Mouse (Mus musculus) liver, embryonic 15.5 days (tissue): ENCODE data around the gene Wnk1. TPM values are rescaled to one million over a fixed set of nuclear protein-coding genes. Genes with fewer than 3 reads are reported as not detected.

Experiments
- ATAC-seq: fragments of 200-750 bp; cut with Nextera tagmentation; 2 replicates; pipeline ENCODE4 v1.8.0; 2017; ENCODE audit warnings: moderate number of reproducible peaks, mild to moderate bottlenecking, moderate library complexity; ENCODE audit not compliant: insufficient read depth
- H3K27ac ChIP-seq: fragments of 300-500 bp; sonication (generic); replicated peaks from 2 replicates; pipeline ENCODE4 v1.5.1; 2015; ENCODE audit warnings: mild to moderate bottlenecking, inconsistent platforms
- H3K27me3 ChIP-seq: fragments of 300-500 bp; sonication (generic); 2 replicates; pipeline ENCODE4 v1.6.1; 2015; ENCODE audit warnings: mild to moderate bottlenecking, inconsistent platforms
- H3K36me3 ChIP-seq: fragments of 300-500 bp; sonication (generic); replicated peaks from 2 replicates; pipeline ENCODE4 v1.6.1; 2015; ENCODE audit warnings: moderate library complexity, mild to moderate bottlenecking, inconsistent platforms
- H3K4me1 ChIP-seq: fragments of 300-500 bp; sonication (generic); replicated peaks from 2 replicates; pipeline ENCODE4 v1.6.1; 2015; ENCODE audit warnings: inconsistent platforms
- H3K4me2 ChIP-seq: fragments of 300-500 bp; sonication (generic); 2 replicates; pipeline ENCODE4 v1.6.1; 2015; ENCODE audit warnings: moderate library complexity, mild to moderate bottlenecking, inconsistent platforms
- H3K4me3 ChIP-seq: fragments of 300-500 bp; sonication (generic); replicated peaks from 2 replicates; pipeline ENCODE4 v1.5.1; 2015; ENCODE audit warnings: mild to moderate bottlenecking, inconsistent platforms
- H3K9ac ChIP-seq: fragments of 300-500 bp; sonication (generic); 2 replicates; pipeline ENCODE4 v1.6.1; 2015; ENCODE audit warnings: moderate library complexity, mild to moderate bottlenecking, inconsistent platforms
- H3K9me3 ChIP-seq: fragments of 300-500 bp; sonication (generic); replicated peaks from 2 replicates; pipeline ENCODE4 v1.6.1; 2016; ENCODE audit warnings: inconsistent platforms
- WGBS: fragments of 180-500 bp; shearing (Covaris S2); methylation state at CpG from one replicate; pipeline ENCODE4 v1.1.7; 2015; ENCODE audit warnings: mixed read lengths; ENCODE audit not compliant: insufficient replicate concordance; 5-methylcytosine and 5-hydroxymethylcytosine counted together
- polyA plus RNA-seq: library from polyadenylated mRNA; unstranded; fragments of >200 nt; fragmentation: Nextera tagmentation; extraction: Ambion mirVana; gene quantifications from 2 replicates; pipeline ENCODE4 v1.2.1, GENCODE M21; 2015

Gene Wnk1
- polyA plus RNA-seq, 1 experiment from 2014 or later, result 28.6 TPM

DNA sequence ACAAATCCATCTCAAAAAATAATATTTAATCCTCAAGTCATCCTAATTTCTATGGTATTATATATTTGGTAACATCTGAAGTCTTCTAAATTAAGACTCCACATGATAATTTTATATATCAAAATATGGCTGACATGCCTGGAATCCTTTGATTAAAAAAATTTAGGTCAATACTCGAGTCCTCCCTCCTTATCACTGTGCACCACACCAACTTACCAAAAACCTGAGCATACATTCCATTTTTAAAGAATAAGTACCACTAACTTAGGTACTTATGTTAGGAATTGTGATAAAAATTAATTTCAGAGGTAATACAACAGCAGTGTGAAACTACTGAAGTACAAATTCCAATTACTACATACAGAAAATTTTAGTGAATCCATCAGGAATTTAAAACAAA, 27.5 kb downstream of the Wnk1 start:
- Histone ChIP-seq H3K4me1 (peaks cover 66% of the 10 kb centered on the region), H3K27me3 (no peaks in the 10 kb centered on the region), H3K4me3 (no peak overlapping the region), H3K27ac (0 out of 2 replicates have a peak overlapping the region, but pooled peaks have one; percentile 53), H3K36me3 (0 out of 2 replicates have a peak, but pooled peaks cover 4% of the 10 kb centered on the region), H3K9ac (no peak overlapping the region), H3K9me3 (no peaks in the 10 kb centered on the region), H3K4me2 (peak overlapping the region; percentile 30; the same call in 1 of the 2 replicates)
- ATAC-seq, result peak; percentile 86
- 17% methylated on average over 1 of the region's 1 CpGs for WGBS

GRCm38 (mm10) chr6:120010535-120010934, 27.9 kb downstream of the Wnk1 start:
- H3K4me2 ChIP-seq, result no peak overlapping the region
- H3K9ac ChIP-seq, result no peak overlapping the region
- no peak overlapping the region for H3K4me3 ChIP-seq
- H3K36me3 ChIP-seq, result 0 out of 2 replicates have a peak, but pooled peaks cover 4% of the 10 kb centered on the region
- H3K4me1 ChIP-seq, result peaks cover 66% of the 10 kb centered on the region
- peak overlapping the region; percentile 70 for H3K27ac ChIP-seq
- no peaks in the 10 kb centered on the region for H3K27me3 ChIP-seq
- peak; percentile 45; the same call in 1 of the 2 replicates for ATAC-seq
- no peaks in the 10 kb centered on the region for H3K9me3 ChIP-seq

DNA sequence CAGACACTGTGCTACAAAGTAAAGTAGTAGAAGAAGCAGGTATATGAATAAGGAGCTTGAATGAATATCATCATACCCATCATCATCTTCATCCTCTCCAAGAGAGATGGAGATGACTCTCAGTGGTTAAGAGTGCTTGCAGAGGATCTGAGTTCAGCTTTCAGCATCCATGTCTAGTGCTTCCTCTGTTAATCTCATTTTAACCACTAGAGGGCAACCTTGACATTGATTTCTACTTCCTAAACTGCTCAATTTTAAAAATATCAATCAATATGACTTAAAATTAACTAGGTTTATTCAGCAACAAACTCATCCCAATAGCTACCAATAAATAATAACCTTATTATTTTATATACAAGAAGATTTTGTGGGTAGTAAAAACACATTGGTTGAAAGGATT, 36.8 kb downstream of the Wnk1 start:
- no peak for ATAC-seq
- Histone ChIP-seq H3K4me2 (no peak overlapping the region), H3K9ac (no peak overlapping the region), H3K27me3 (no peaks in the 10 kb centered on the region), H3K27ac (no peak overlapping the region), H3K4me3 (no peak overlapping the region), H3K36me3 (peaks cover 30% of the 10 kb centered on the region), H3K4me1 (peaks cover 12% of the 10 kb centered on the region), H3K9me3 (no peaks in the 10 kb centered on the region)

DNA sequence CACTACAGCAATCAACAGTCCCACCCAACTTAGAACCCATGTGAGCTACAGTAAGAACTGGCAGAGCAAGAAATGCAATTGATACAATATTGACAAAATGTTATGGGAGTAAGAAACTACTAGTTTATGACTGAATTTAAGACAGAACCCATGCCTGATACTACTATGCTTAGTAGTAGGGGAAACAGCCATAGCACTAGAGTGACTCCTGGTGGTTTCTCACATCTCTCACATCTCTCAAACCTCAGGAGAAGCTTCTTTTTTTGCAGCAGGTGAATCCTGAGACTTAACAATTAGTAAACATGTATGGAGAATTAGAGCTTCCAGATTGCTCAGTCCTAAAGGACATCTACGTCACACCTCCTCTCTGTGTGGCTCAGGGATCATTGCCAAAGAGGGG, 42.0 kb downstream of the Wnk1 start:
- Histone ChIP-seq H3K36me3 (peaks cover 32% of the 10 kb centered on the region), H3K27ac (no peak overlapping the region), H3K27me3 (no peaks in the 10 kb centered on the region), H3K4me2 (no peak overlapping the region), H3K9me3 (no peaks in the 10 kb centered on the region), H3K4me3 (no peak overlapping the region), H3K4me1 (peaks cover 6% of the 10 kb centered on the region), H3K9ac (no peak overlapping the region)
- 75% methylated on average over 1 of the region's 1 CpGs for WGBS
- no peak for ATAC-seq

DNA sequence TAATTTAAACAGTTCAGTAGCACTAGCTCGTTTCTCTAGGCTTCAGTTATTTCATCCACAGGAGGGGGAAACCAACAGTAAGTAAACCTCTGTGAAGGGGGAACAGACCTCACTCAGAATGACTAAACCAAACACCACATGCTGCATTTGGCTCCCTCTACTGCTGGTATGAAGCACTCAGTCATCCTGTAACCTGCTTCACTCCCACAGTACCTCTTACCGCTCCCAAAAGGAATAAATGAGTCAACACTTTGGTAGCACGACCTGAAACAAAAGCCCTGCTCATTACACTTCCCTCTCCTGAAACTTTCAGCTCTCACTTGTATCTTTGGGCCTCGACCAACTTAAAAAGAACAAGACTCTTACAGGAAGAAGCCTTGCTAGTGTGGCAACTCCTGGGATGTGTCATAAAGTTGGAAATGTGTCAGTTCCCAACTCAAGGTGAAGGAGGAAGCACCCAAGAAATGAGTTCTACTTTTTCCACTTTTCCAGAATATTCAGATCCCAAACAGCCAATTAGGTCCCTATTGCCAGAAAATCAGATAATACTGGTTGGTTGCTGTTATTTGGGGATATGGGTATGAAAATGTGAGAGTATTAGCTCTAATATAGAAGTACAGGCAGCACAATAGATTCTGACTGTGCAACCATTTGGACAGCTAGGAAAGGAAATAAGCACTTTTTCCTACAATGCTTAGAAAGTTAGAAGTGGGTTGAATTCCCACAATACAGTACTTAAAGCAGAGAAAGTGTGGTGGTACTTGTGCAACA, 114.1 kb downstream of the Wnk1 start:
- Histone ChIP-seq H3K9ac (no peak overlapping the region), H3K4me2 (no peak overlapping the region), H3K36me3 (peaks cover 97% of the 10 kb centered on the region), H3K9me3 (no peaks in the 10 kb centered on the region), H3K4me1 (no peaks in the 10 kb centered on the region), H3K27ac (no peak overlapping the region), H3K27me3 (no peaks in the 10 kb centered on the region), H3K4me3 (no peak overlapping the region)
- 57% methylated on average over 4 of the region's 4 CpGs for WGBS
- no peak for ATAC-seq

DNA sequence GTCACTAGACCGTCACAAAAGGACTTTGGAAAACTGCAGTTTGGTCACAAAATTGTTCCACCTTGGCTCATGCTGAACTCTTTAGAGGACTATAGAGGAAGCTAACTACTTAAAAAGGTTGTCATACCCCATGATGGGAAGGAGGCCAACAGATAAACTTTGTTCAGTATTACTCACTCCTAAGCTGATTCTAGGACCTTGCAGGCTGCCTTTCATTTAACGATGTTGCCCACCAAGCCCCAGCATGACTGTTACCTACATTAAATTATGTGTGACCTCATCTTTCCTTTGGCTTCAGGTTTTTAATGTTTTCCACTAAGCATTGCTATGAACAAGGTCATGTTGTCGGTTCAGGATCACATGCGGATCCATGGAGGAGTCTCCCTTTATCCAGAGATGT, 115.9 kb downstream of the Wnk1 start:
- H3K4me2 ChIP-seq, result no peak overlapping the region
- 86% methylated on average over 4 of the region's 4 CpGs for WGBS
- no peak overlapping the region for H3K9ac ChIP-seq
- H3K27ac ChIP-seq, result no peak overlapping the region
- 0 out of 2 replicates have a peak, but pooled peaks cover 2% of the 10 kb centered on the region for H3K4me1 ChIP-seq
- peaks cover 93% of the 10 kb centered on the region for H3K36me3 ChIP-seq
- H3K27me3 ChIP-seq, result no peaks in the 10 kb centered on the region
- no peaks in the 10 kb centered on the region for H3K9me3 ChIP-seq
- no peak for ATAC-seq
- H3K4me3 ChIP-seq, result no peak overlapping the region

DNA sequence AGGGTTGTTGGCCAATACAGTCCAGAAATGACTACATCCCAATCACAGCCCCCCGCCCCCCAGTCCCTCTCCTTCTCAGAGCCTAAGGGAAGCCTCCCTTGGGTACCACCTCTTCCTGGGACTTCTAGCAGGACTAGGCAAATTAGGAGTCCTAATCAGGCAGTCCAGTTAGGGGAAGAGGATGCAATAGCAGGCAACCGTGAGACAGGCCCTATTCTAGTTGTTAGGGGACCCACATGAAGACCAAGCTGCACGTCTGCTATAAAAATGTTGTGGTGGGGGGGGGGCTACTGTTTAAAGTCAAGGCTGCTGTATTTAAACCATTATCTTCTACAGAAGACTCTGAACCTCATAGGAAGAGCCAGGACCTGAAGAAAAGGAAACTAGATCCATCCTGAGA, 116.3 kb downstream of the Wnk1 start:
- WGBS, result 77% methylated on average over 3 of the region's 3 CpGs
- H3K4me2 ChIP-seq, result no peak overlapping the region

GRCm38 (mm10) chr6:119918561-119919181, 119.8 kb downstream of the Wnk1 start:
- Histone ChIP-seq H3K27me3 (no peaks in the 10 kb centered on the region), H3K4me1 (0 out of 2 replicates have a peak, but pooled peaks cover 2% of the 10 kb centered on the region), H3K4me3 (no peak overlapping the region), H3K4me2 (peak overlapping the region; percentile 15; the same call in 1 of the 2 replicates), H3K9ac (no peak overlapping the region), H3K36me3 (peaks cover 89% of the 10 kb centered on the region), H3K27ac (0 out of 2 replicates have a peak overlapping the region, but pooled peaks have one; percentile 3), H3K9me3 (no peaks in the 10 kb centered on the region)
- no peak for ATAC-seq
- WGBS, result 42% methylated on average over 16 of the region's 16 CpGs

More for the DNA sequence above, 116.3 kb downstream of the Wnk1 start:
- Histone ChIP-seq H3K9ac (no peak overlapping the region), H3K4me1 (0 out of 2 replicates have a peak, but pooled peaks cover 2% of the 10 kb centered on the region), H3K9me3 (no peaks in the 10 kb centered on the region), H3K27ac (no peak overlapping the region), H3K27me3 (no peaks in the 10 kb centered on the region), H3K4me3 (no peak overlapping the region), H3K36me3 (peaks cover 93% of the 10 kb centered on the region)
- no peak for ATAC-seq

DNA sequence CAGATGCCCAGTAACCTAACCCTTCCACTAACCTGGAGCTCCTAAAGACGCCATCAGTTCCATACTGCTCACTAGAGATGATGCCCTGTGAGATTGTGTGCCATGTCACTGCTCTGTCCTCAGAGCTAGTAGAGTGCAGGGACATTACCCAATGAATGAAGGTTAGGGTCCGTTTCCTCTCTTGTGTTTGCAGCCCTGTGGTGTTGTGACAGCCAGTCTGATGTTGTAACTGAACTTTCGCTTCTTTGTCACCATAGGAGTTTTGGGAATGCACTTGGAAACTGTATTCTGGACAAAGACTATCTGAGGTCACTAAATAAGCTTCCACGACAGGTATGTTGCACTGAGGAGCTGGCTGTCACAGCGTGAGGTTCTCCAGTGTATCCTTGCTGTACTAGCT, 122.8 kb downstream of the Wnk1 start:
- Histone ChIP-seq H3K4me2 (no peak overlapping the region), H3K9ac (no peak overlapping the region), H3K27me3 (no peaks in the 10 kb centered on the region), H3K4me1 (0 out of 2 replicates have a peak, but pooled peaks cover 2% of the 10 kb centered on the region), H3K27ac (no peak overlapping the region), H3K36me3 (peaks cover 87% of the 10 kb centered on the region), H3K4me3 (no peak overlapping the region), H3K9me3 (no peaks in the 10 kb centered on the region)
- no peak for ATAC-seq
- 76% methylated on average over 5 of the region's 5 CpGs for whole genome bisulfite sequencing

- Histone ChIP-seq H3K4me3 (no peak overlapping the region), H3K9me3 (no peaks in the 10 kb centered on the region), H3K36me3 (peaks cover 57% of the 10 kb centered on the region), H3K4me1 (no peaks in the 10 kb centered on the region), H3K4me2 (no peak overlapping the region), H3K27me3 (no peaks in the 10 kb centered on the region), H3K27ac (no peak overlapping the region), H3K9ac (no peak overlapping the region)
- ATAC-seq, result no peak
- WGBS, result 55% methylated on average over 5 of the region's 5 CpGs
Measured at GRCm38 (mm10) chr6:119912046-119912445, 126.4 kb downstream of the Wnk1 start.

- Histone ChIP-seq H3K4me1 (peaks cover 18% of the 10 kb centered on the region), H3K4me2 (no peak overlapping the region), H3K27me3 (no peaks in the 10 kb centered on the region), H3K9me3 (no peaks in the 10 kb centered on the region), H3K36me3 (peaks cover 7% of the 10 kb centered on the region; the same call in 1 of the 2 replicates), H3K9ac (no peak overlapping the region), H3K4me3 (no peak overlapping the region), H3K27ac (no peak overlapping the region)
- 84% methylated on average over 5 of the region's 5 CpGs for WGBS
- no peak for ATAC-seq
Measured at GRCm38 (mm10) chr6:119905461-119905860, 133.0 kb downstream of the Wnk1 start.
